Mouse (Mus musculus) spleen, postnatal 14 days (tissue): ENCODE data around the gene Rps6kc1.

ENCODE experiments used
- DNase-seq, 2 experiments: peaks; one replicate each; pipeline ENCODE4 v3.0.0; 2021 to 2022; ENCODE audit warnings: low spot score in 2 of 2

Gene Rps6kc1

DNA sequence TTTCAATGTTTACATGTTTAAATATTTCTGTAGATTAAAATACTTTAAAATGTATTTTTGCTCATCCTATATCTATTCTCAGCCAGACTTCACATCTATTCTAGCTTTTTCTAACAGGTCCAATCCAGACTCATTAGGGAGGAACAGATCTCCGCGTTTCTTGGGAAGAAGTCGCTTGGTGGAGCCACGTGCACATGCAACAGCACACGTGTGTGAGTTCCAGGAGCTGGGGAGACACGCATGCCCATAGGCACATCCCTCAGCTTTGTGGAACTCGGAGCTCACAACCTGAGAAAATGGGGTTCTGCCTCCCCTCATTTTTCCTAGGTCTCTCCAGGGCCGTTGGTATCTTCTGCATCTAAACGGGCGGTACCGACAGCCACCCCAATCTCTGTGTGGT is 243.7 kb downstream of the Rps6kc1 start:
- peak in 1 of 2 experiments; percentile 4 for DNase-seq

DNA sequence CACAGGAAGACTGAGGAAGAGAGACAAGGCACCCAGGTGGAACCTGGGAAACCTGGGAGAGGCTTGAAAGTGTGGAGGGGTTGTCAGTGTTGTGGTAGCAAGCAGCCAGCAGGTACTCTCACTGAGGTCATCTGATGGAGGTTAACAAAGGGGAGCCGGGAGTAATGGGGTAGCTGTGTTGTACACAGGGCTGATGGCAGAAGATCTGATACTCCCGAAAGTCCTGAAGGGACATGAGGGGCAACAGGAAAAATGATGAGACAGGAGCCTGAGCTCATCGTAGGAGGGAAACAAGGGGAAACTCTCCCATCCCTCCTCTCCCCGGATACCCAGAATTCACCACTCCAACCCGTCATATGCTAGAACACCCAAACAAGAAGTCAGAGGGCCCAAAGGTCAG is 244.2 kb downstream of the Rps6kc1 start:
- no peak for DNase-seq

DNA sequence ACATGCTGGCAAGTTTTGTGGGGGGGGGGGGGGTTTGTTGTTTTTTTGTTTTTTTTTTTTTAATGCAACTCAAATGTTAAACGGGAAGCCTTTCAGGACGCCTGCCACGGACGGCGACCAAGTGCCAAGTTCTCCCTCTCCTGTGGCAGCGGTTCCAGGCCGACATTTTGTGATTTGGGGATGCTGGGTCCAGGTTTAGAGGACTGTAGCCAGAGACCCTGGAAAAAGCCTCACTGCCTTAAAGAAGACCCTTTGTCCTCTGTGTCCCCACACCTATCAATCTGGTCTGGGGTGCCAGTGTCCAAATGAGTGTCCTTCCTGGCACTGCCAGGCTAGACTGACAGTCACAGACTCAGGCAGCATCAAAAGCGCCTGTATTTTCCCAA is 246.1 kb downstream of the Rps6kc1 start:
- peak in 1 of 2 experiments; percentile 1 for DNase-seq

DNA sequence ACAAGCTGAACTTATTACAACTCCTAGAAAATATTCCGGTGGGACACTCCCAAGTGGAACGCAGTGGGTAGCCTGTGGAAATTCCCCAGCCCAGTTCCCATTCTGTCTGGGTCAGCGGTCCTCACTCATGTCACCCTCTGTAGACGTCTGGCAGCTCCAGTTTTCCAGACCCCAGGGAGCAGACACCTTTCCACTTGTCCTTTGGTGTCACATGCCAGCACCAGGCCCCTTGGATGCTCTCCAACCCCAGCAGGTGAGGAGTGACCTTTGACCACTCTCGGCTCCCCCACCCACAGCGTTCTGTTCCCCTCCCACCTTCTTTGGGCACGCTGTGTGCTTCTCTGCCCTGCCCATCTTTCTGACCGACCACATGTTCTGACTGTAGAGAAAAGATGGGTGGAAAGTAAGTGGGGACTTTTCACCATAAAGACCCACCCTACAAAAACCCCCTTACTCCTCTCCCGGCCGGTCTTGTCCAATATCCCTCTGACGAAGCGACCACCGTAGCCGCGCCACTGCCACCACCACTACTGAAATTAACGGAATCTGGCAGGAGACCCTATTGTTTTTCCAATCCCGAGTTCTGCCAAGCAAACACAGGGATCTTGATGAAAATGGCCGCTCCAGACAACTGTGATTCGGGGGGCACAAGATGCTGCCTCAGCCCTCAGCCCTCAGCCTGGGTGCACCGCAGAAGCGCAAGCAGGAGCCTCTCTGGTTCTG is 246.6 kb downstream of the Rps6kc1 start:
- DNase-seq, result peak in 1 of 2 experiments; percentile 3

DNA sequence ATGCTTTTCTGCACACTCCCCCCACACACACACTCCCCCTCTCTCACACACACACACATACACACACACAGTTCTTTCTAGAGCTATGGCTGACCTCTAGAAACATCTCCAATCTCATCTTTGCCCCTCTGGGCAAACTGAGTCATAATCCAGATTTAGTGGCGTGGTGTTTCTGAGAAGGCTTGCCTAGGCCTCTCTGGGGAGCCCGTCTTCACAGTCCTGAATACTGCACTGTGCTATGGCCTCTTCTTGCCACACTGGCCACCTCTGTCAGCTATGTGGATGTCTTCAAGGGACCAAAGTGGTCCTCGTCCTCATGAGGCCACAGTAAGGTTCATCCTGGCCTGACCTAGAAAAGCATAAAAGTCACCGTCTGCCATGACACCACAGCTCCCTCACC is 247.6 kb downstream of the Rps6kc1 start:
- no peak for DNase-seq

DNA sequence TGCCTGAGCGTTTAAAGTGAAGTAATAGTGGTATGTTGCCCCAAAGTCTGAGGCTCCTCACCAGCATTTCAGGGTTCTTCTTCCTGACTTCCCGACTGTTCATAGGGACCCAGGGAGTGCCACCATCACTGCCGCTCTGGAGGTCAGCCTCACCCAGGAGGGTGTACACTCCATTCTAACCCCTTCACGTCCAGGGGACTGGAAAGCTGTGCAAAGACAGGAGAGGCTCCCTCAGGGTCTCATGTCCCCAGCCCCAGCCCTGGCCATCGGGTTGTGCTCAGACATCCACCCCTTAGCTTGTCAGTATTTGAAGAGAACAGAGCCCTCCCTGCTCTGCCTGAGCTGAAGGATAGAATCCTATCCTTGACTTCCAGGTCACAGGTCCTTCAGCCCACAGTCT is 248.8 kb downstream of the Rps6kc1 start:
- DNase-seq, result peak in 1 of 2 experiments; percentile 2

DNA sequence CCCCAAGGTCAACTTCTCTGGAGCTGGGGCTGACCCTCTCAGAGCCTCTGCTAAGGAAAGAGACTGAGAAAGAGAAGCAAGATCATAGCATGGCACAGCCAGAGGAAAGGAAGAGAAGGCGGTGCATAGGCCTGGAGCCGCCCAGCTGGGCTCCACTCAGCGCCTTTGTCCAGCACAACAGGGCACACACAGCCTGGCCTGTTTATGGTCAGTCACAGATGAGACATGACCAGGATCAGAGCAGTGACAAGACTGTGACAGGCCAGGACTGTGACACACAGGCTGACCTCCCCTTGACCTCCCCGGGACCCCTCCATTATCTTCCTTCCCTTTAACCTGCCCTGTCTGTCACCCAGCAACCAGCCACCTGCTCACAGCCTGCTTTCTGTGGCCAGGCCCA is 249.8 kb downstream of the Rps6kc1 start:
- peak in 1 of 2 experiments; percentile 1 for DNase-seq

DNA sequence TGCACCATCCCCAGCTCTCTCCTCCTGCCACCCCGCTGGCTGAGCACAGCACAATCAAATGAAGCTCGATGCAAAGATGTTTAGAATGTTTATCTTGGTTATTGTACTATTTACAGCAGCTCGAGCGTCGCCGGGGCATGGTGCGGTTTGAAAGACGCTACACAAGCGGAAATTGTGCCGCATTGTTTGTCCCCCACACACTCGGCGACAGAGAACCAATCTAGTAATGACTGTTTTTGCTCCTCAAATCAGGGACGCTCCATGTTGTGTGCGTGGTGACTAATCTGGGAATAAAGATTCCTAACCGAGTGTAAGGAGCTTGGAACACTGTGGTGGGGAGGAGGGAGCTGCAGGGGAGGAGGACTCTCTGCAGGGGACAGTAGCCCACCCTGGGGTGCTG is 250.3 kb downstream of the Rps6kc1 start:
- no peak for DNase-seq

DNA sequence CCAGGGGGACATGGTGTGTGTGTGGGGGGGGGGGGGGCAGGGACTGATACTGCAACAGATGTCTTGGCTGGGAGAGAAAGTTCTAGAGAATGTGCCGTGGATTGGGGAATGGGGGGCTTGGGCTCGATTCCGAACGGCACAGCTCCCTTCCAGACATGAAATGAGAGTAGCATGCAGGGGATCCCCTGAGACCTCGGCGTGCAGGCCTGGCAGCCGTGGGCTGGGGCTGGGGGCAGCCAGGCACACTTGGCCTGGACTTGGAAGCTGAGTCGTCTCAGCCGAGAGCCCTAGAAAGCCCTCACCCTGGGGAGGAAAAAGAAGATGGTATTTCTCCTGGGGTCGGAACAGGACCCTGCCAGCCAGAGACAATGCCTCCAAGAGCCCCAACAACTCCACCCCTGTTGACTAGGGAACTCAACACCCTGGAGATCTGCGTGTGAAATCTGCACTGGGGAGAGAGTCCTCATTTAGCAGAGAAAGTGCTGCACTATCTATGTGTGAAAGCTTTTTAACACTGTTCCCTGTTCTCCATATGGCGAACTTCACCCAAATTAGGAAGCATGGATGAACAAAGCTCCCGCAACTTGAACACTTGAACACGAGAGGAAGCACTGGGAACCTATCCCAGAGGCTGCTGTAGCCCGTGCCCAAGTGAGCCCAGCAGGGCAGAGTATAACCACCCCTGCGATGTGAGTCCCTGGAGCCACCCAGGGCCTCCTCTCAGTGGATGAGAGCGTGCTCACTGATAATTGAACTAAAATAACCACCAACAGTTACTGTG is 251.7 kb downstream of the Rps6kc1 start:
- DNase-seq, result peak in 1 of 2 experiments; percentile 4

DNA sequence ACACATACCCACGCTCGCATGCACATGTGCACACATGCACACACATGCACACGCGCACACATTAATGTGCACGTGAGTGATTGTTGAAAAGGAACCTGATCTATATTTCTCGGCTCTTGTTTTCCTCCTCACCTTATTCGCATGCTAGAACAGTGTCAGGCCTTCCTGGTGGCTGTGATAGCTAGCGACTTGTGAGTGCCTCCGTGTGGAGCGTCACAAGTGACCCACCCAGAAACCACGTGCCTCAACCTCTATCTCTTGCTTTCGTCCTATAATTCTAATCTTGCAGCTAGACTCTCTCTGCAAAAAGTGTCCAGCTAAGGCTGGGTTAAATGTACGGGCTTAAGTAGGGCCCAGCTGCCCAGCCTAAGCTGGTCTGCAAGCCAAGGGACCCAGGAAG is 253.3 kb downstream of the Rps6kc1 start:
- DNase-seq, result no peak

DNA sequence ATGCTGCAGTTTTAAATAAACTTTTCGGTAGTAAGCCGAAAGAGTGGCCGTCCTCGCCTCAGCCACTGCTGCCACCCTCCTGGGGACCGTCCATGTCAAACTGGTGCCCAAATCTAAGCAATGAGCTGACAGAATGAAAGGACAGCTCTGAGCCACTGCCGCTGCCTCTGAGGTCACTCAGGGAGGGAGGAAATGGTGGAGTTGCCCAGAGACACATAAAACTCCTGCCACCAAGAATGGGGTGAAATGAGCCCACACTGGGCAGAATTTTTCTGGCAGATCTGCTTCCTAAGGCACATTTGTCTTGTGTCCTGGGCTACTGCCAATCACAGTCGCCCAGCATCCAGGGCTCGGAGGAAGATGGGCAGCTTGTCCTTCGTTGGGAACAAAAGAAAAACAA is 255.5 kb downstream of the Rps6kc1 start:
- no peak for DNase-seq

DNA sequence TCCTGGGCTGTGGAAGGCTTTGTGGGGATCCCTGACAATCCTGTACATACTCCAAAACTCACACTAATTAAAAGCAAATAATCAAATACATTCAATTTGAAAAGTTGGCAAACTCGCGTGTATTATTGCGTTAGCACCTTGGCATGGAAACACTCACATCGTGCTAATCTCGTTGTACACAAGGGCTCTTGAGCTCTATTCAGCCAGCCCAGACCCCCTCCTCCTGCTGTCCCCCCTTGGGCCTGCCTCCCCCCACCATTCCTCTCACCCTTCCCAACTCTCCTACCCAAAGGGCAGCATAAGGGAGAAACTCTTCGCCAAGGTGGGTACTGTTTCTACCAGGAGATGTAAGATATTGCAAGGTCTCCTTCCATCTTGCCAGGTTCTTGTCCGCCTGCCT is 255.9 kb downstream of the Rps6kc1 start:
- no peak for DNase-seq

DNA sequence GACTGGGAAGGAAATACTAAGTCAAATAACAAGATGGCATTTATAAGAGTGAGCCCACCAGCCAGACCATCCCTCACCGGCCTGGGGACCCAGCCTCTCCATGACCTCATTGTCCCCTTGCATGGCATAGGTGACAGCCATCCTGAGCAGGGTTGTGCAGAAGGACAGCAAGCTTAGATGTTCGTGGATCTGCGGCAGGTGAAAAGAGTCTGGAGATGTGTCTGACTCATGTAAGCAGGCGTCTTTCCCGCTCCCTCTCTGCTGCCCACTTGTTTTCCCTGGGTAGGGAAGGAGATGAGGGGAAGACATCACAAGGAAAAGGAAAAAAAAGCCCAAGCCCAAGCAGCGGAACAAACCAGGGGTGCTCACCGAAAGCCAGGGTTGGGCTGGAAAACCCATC is 256.5 kb downstream of the Rps6kc1 start:
- no peak for DNase-seq

DNA sequence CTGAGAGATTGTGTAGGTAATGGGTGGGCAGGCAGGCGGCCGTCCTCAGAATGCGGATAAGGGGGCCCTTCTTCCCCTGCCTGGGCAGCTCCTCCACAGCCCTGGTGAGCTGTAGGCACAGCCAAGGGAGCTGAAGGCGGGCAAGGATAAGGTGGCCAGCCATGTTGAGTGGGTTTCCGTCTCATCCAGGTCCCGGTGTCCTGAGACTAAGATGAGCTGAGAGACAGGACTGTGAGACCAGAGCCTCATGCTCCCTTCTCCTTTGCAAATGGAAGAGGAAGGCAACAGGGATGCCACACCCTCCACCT is 256.9 kb downstream of the Rps6kc1 start:
- DNase-seq, result no peak

DNA sequence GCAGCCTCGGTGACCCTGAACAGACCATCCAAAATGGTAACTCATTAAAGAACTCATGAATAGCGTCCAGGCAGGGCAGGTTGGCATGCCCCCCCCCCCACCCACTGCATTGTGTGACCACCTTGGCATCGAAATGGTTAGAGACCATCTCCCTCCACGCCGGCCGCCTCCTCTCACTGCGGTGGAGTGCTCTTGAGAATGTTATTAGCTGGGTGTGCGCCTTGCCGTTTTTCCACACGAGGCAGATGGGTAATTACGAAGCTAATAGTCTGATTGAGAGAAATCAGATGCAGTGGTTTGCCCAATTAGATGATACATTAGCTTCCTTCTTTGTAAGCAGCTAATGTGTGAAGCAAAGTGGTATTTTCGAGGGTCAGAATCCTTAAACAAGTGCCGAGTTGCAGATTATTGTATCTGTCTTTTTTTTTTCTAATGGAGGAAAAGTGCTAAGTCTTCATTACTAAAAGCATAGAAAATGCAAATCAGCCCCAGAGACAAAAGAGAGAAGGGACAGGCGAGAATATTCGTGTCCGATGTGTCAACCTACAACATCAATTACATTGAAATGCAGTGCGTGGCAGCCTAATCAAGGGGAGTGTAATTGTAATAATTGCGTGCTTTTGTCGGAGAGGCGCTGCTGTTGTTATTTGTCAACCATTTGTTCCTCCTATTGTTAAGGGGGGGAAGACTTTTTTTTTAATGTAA is 257.4 kb downstream of the Rps6kc1 start:
- DNase-seq, result no peak

DNA sequence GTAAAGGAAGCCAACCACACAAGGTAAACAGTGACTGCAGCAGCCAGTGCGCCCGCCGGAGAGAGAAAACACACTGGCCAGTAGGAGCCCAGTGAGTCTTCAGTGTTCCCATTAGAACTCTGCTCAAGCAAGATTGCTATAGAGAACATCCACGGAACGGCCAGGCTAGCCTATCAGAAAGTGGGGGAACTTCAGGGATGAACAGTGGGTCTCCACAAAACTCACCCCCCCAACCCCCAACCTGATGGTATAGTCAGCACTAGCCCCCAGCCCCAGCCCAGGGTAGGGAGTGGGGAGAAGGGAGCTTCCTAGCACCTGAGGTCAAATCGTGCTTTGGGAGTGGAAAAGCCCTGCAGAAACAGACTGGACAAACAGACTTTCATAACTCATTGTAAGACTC is 258.5 kb downstream of the Rps6kc1 start:
- DNase-seq, result no peak
